ENCODE assay signal across 9 mouse cellular contexts in the genomic region with DNA sequence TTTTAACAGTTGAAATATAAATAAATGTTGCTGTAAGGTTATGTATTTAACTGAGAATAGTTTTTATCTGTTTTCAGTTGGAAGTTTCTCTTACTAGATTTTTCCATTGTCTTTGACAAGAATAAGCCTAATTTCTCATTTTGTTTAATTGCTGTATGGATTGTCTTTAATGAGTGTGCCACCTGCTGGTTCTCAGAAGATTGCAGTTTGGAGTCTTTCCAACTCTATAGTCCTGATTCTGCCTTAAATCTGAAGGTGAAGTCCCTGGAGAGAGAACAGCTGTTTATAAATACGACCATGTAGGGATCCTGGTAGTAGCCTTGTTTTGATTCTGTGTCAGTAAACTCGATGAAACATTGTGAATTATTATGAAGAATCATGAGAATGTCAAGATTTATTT. TPM values are rescaled to one million over a fixed set of nuclear protein-coding genes. Genes with fewer than 3 reads are reported as not detected.
DNase-seq lines count a peak whose midpoint lies in the region; ATAC-seq and TF ChIP-seq lines count a peak whose summit lies in the region.
"Had no signal": no experiment of that assay in that cellular context is flagged by ENCODE, and none has a peak within 500 bp of the region (broad histone marks: within the 10 kb centered on the region; RNA-seq: fewer than 3 reads in every experiment).

No protein-coding gene starts in this region.

- DNase-seq in embryo, embryonic 10.5 days (ENCODE audit: low spot score): peak; percentile 17
- DNase-seq in embryo, embryonic 9.5 days (ENCODE audit: extremely low spot score): no peak
- peak; percentile 56 for DNase-seq in midbrain, embryonic 11.5 days (ENCODE audit: low spot score, missing footprints)
- DNase-seq in adrenal gland, postnatal 10 days: peak; percentile 64
- peak; percentile 42 to 47 for DNase-seq in heart, postnatal 36 days
- DNase-seq in lung, embryonic 14.5 days: peak; percentile 70

- intact Hi-C loops in heart, postnatal 36 days (cut with DNase I): loop anchor here (1.0 kb wide), 1 partner anchor 28 kb away; no protein-coding TSS in a partner anchor

- no peaks in the 10 kb centered on the region for H3K9me3 ChIP-seq in midbrain, embryonic 11.5 days (ENCODE audit: control insufficient read depth, low read length)
- H3K9me3 ChIP-seq in midbrain, embryonic 16.5 days (replicated peaks; ENCODE audit: control insufficient read depth, low read length, poor library complexity, severe bottlenecking): no peaks in the 10 kb centered on the region
- no peaks in the 10 kb centered on the region for H3K9me3 ChIP-seq in lung, embryonic 14.5 days (ENCODE audit: low read depth, low read length)
- H3K9me3 ChIP-seq: heart, embryonic 13.5 days had no signal

- ATAC-seq in midbrain, embryonic 11.5 days (ENCODE audit: low FRiP score): no peak
- ATAC-seq in midbrain, embryonic 16.5 days: no peak
- no peak for ATAC-seq in lung, embryonic 14.5 days (ENCODE audit: insufficient read depth)
- no peak for ATAC-seq in monocyte, adult 5-6 weeks (replicated peaks; ENCODE audit: insufficient number of reproducible peaks, low FRiP score, low TSS enrichment, poor library complexity, severe bottlenecking)

- H3K36me3 ChIP-seq in midbrain, embryonic 11.5 days (ENCODE audit: control insufficient read depth, insufficient read depth, low read length): peaks cover 2% of the 10 kb centered on the region; the same call in 1 of the 2 replicates
- no peaks in the 10 kb centered on the region for H3K36me3 ChIP-seq in midbrain, embryonic 16.5 days (ENCODE audit: control insufficient read depth, insufficient read depth, low read length)
- H3K36me3 ChIP-seq in lung, embryonic 14.5 days (ENCODE audit: insufficient read depth): no peaks in the 10 kb centered on the region
- H3K36me3 ChIP-seq: heart, embryonic 13.5 days had no signal

- H3K4me2 ChIP-seq in midbrain, embryonic 11.5 days: no peak overlapping the region
- no peak overlapping the region for H3K4me2 ChIP-seq in midbrain, embryonic 16.5 days (ENCODE audit: low read length)
- H3K4me2 ChIP-seq in lung, embryonic 14.5 days: no peak overlapping the region
- H3K4me2 ChIP-seq: heart, embryonic 13.5 days had no signal

- H3K4me3 ChIP-seq in midbrain, embryonic 11.5 days (ENCODE audit: low read depth, low read length): no peak overlapping the region
- H3K4me3 ChIP-seq in midbrain, embryonic 16.5 days (ENCODE audit: low read depth, low read length): no peak overlapping the region
- no peak overlapping the region for H3K4me3 ChIP-seq in lung, embryonic 14.5 days (ENCODE audit: low read depth, low read length)
- H3K4me3 ChIP-seq: heart, embryonic 13.5 days had no signal

- H3K4me1 ChIP-seq in midbrain, embryonic 11.5 days (ENCODE audit: control insufficient read depth, insufficient read depth, low read length): no peaks in the 10 kb centered on the region
- H3K4me1 ChIP-seq in midbrain, embryonic 16.5 days (ENCODE audit: control insufficient read depth, insufficient read depth, low read length): peaks cover 2% of the 10 kb centered on the region; the same call in 1 of the 2 replicates
- no peaks in the 10 kb centered on the region for H3K4me1 ChIP-seq in lung, embryonic 14.5 days (ENCODE audit: insufficient read depth)

- H3K27ac ChIP-seq in midbrain, embryonic 11.5 days (ENCODE audit: low read depth, low read length): no peak overlapping the region
- H3K27ac ChIP-seq in midbrain, embryonic 16.5 days (ENCODE audit: low read length): no peak overlapping the region
- H3K27ac ChIP-seq in lung, embryonic 14.5 days (ENCODE audit: low read depth): no peak overlapping the region
- H3K27ac ChIP-seq: heart, embryonic 13.5 days had no signal

- peak; percentile 47 for TF ChIP-seq CTCF in lung, embryonic 14.5 days (IDR thresholded peaks at IDR 0.05; ENCODE audit: low read depth)

- no peaks in the 10 kb centered on the region for H3K27me3 ChIP-seq in midbrain, embryonic 11.5 days (ENCODE audit: control insufficient read depth, insufficient read depth, low read length)
- no peaks in the 10 kb centered on the region for H3K27me3 ChIP-seq in midbrain, embryonic 16.5 days (ENCODE audit: control insufficient read depth, insufficient read depth, low read depth, low read length)
- no peaks in the 10 kb centered on the region for H3K27me3 ChIP-seq in lung, embryonic 14.5 days (ENCODE audit: insufficient read depth, low read length)
- H3K27me3 ChIP-seq: heart, embryonic 13.5 days had no signal

- 78% methylated on average over 2 of the region's 2 CpGs for WGBS in midbrain, embryonic 11.5 days
- WGBS in midbrain, embryonic 16.5 days: 65% methylated on average over 2 of the region's 2 CpGs
- WGBS in lung, embryonic 14.5 days: 54% methylated on average over 2 of the region's 2 CpGs

- no peak overlapping the region for H3K9ac ChIP-seq in midbrain, embryonic 11.5 days (ENCODE audit: low read length)
- no peak overlapping the region for H3K9ac ChIP-seq in midbrain, embryonic 16.5 days (ENCODE audit: low read depth, low read length)
- no peak overlapping the region for H3K9ac ChIP-seq in lung, embryonic 14.5 days
- H3K9ac ChIP-seq: heart, embryonic 13.5 days had no signal

RNA-seq across cellular contexts. Expression of gene Pds5b, which starts 29.2 kb away (rescaled TPM):
- 48.9 and 49.3 TPM in 2 replicates for polyA plus RNA-seq in midbrain, embryonic 11.5 days (2014; fragmentation: Nextera tagmentation; extraction: Ambion mirVana)
- polyA plus RNA-seq in midbrain, embryonic 16.5 days (2015; fragmentation: Nextera tagmentation; extraction: Ambion mirVana): 28.5 and 33.8 TPM in 2 replicates
- total RNA-seq in adrenal gland, postnatal 10 days (2021): 10 to 100 TPM; 25.9 to 35.0 TPM
- total RNA-seq in heart, postnatal 36 days (2021): 10 to 100 TPM; 17.0 to 17.1 TPM
- 44.3 and 47.9 TPM in 2 replicates for polyA plus RNA-seq in lung, embryonic 14.5 days (2014; fragmentation: Nextera tagmentation; extraction: Ambion mirVana)
- 17.0 to 45.7 TPM (median 21.6 TPM) in 3 replicates for total RNA-seq in monocyte, adult 5-6 weeks (2017)

RNA-seq across cellular contexts. Expression of gene N4bp2l2, which starts 36.7 kb away (rescaled TPM):
- polyA plus RNA-seq in midbrain, embryonic 11.5 days (2014; fragmentation: Nextera tagmentation; extraction: Ambion mirVana): 40.5 and 42.1 TPM in 2 replicates
- polyA plus RNA-seq in midbrain, embryonic 16.5 days (2015; fragmentation: Nextera tagmentation; extraction: Ambion mirVana): 25.7 and 26.7 TPM in 2 replicates
- 10 to 100 TPM; 72.4 to 81.4 TPM for total RNA-seq in adrenal gland, postnatal 10 days (2021)
- 10 to 100 TPM; 40.9 to 45.6 TPM for total RNA-seq in heart, postnatal 36 days (2021)
- polyA plus RNA-seq in lung, embryonic 14.5 days (2014; fragmentation: Nextera tagmentation; extraction: Ambion mirVana): 40.1 and 43.6 TPM in 2 replicates
- total RNA-seq in monocyte, adult 5-6 weeks (2017): 113 to 172 TPM (median 148 TPM) in 3 replicates
